Mouse (Mus musculus) cerebellum, postnatal 10 days (tissue): Measurements from ENCODE around the gene Gmnn.

Experiments
- DNase-seq, 2 experiments: peaks; one replicate each; pipeline ENCODE4 v3.0.0; 2021; ENCODE audit warnings: mixed read lengths in 2 of 2

Gene Gmnn

GRCm38 (mm10) chr13:24760351-24760870 is 1.3 kb downstream of the Gmnn start:
- no peak for DNase-seq

- DNase-seq = no peak
Measured at GRCm38 (mm10) chr13:24759451-24759850, 2.3 kb downstream of the Gmnn start.

- DNase-seq = no peak
Measured at GRCm38 (mm10) chr13:24757820-24758564, 3.7 kb downstream of the Gmnn start.

GRCm38 (mm10) chr13:24756756-24757155 is 5.0 kb downstream of the Gmnn start:
- DNase-seq = no peak

- no peak for DNase-seq
Measured at GRCm38 (mm10) chr13:24751396-24751795, 10.3 kb downstream of the Gmnn start.

GRCm38 (mm10) chr13:24750807-24751206 is 10.9 kb downstream of the Gmnn start:
- DNase-seq = no peak

- peak in 1 of 2 experiments; percentile 7 for DNase-seq
Measured at GRCm38 (mm10) chr13:24747823-24748222, 13.9 kb downstream of the Gmnn start.

GRCm38 (mm10) chr13:24741028-24741427 is 20.7 kb downstream of the Gmnn start, which contains the start of gene Armh2:
TSS of gene Armh2 (plus strand) at chr13:24741232.
- DNase-seq = no peak

- no peak for DNase-seq
Measured at GRCm38 (mm10) chr13:24735608-24736131, 26.1 kb downstream of the Gmnn start.

- no peak for DNase-seq
Measured at GRCm38 (mm10) chr13:24734502-24734901, 27.2 kb downstream of the Gmnn start.

GRCm38 (mm10) chr13:24729128-24729527 is 32.6 kb downstream of the Gmnn start:
- no peak for DNase-seq

GRCm38 (mm10) chr13:24724395-24724759 is 37.3 kb downstream of the Gmnn start:
- no peak for DNase-seq

- DNase-seq = no peak
Measured at GRCm38 (mm10) chr13:24723699-24724394, 37.9 kb downstream of the Gmnn start.

- no peak for DNase-seq
Measured at GRCm38 (mm10) chr13:24721502-24721901, 40.2 kb downstream of the Gmnn start.

GRCm38 (mm10) chr13:24717677-24718076 is 44.0 kb downstream of the Gmnn start:
- no peak for DNase-seq

GRCm38 (mm10) chr13:24716441-24716840 is 45.3 kb downstream of the Gmnn start:
- DNase-seq = no peak

- peak; percentile 10 to 14 for DNase-seq
Measured at GRCm38 (mm10) chr13:24715601-24716000, 46.1 kb downstream of the Gmnn start.

- no peak for DNase-seq
Measured at GRCm38 (mm10) chr13:24714360-24714885, 47.3 kb downstream of the Gmnn start.

- DNase-seq = peak; percentile 95 to 96
Measured at GRCm38 (mm10) chr13:24713434-24714000, 48.2 kb downstream of the Gmnn start.

GRCm38 (mm10) chr13:24712581-24713130 is 49.1 kb downstream of the Gmnn start:
- DNase-seq = no peak

- DNase-seq = no peak
Measured at GRCm38 (mm10) chr13:24710968-24711367, 50.8 kb downstream of the Gmnn start.

- DNase-seq = no peak
Measured at GRCm38 (mm10) chr13:24709656-24710396, 51.9 kb downstream of the Gmnn start.
